Mouse (Mus musculus) hindlimb bud, embryonic 11.5 days (tissue): ENCODE data around the gene Bmp4.

Experiments
- DNase-seq: peaks from one replicate; pipeline ENCODE4 v3.0.0-alpha.2; 2012; ENCODE audit warnings: low read depth, low spot score; ENCODE audit errors: extremely low spot score

Gene Bmp4

GRCm38 (mm10) chr14:46386478-46387356 lies 3.8 kb downstream of the Bmp4 start:
- no peak for DNase-seq

GRCm38 (mm10) chr14:46385701-46386477 lies 4.6 kb downstream of the Bmp4 start:
- no peak for DNase-seq

DNA sequence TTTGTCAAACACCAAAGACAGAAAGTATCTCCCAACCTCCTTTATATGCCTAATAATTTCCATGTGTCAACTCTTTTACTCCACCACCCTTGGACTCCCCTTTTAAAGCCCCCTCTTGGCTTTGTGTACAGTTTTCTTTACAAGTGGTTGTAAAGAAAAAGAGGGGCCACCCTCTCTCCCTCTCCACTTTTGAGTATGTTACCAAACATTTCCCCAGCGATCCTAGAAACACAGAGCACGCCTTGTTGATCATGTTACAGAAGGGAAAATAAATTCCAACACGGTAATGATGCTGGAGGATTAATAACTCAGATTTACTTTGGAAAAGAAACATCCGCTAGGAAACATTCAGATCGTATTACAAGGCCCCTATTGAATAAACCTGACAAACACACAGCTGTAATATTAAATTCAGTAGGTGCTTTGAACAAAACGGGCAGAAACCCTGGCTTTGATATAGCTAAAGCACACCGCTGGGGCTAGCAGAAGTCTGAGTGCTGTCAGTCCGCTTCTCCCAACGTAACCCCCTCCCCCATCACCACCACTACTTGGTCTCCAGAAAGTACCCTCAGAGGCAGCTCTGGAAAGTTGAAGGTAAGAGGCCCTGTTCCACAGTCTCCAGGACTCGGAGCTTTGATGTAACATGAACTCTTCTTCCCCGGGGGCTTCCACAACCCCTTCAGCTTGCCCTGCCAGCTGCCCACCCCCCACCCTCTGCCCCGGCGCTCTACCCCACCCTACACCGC lies 5.3 kb downstream of the Bmp4 start:
- no peak for DNase-seq

- DNase-seq = no peak
Observed at GRCm38 (mm10) chr14:46381457-46381856, 9.0 kb downstream of the Bmp4 start.

DNA sequence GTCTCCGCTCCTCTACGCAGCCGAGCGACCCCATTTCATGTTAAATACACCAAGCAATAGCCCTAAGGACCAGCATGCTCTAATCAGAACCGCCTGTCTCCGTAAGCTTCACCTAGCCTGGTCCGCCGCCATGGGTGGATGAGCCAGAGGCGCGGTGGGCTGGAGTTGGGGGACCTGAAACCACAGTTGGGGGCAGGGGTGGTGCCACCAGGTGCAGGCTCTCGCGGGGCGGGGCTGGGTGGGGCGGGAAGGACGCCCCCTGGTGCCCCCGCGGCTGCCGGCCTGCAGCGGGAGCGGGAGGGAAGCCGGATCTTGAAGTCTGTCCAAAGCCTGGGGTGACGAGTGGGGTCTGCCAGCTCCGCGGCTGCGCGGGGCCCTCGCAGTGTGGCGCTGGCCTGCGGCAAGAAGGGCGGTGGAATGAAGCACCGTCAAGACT lies 10.2 kb downstream of the Bmp4 start:
- DNase-seq = no peak

- no peak for DNase-seq
Observed at GRCm38 (mm10) chr14:46379285-46379684, 11.2 kb downstream of the Bmp4 start, which contains the start of gene Gm15217. Gene Gm15217, plus strand, starts transcription at chr14:46379414.

- no peak for DNase-seq
Observed at GRCm38 (mm10) chr14:46375796-46376195, 14.7 kb downstream of the Bmp4 start.

DNA sequence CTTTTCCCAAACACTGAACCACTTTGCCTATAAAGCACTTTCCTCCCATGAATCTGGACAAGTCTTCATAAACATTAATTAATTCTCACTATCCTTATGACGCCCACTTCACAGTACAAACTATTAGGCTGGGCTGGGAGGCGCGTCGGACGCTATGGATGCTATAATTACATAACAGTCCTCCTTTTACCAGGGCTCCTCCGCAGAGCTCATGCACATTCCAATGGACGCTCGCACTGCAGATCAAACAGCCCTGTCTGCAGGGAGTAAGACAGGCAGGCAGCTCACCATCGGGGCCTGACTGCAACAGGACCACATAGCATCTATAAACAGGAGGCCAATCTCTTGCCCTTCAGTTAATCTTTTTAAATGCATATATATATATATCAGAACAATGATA lies 18.0 kb downstream of the Bmp4 start:
- no peak for DNase-seq

- DNase-seq = no peak
Observed at GRCm38 (mm10) chr14:46363209-46363608, 27.3 kb downstream of the Bmp4 start.

- no peak for DNase-seq
Observed at GRCm38 (mm10) chr14:46357696-46358095, 32.8 kb downstream of the Bmp4 start.

DNA sequence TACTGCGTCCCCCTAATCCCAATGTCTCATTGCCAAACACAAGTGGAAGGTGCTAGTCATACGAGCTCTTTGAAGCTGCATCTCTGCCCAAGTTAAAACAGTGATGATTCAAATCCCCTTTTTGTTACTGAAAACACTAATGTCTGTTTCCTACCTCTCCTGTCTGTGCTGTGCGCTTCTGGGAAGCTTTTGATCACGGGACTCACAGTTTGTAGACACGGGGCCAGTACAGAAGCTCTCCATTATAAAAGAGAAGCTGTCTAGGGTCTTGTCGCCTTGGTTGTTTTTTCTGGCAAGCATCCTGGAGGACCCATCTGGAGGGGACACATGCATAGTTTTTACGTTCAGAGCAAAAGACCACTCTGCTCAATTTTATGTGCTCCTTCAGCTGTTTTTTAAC lies 33.2 kb downstream of the Bmp4 start:
- DNase-seq = no peak

GRCm38 (mm10) chr14:46344750-46345149 lies 45.7 kb downstream of the Bmp4 start:
- DNase-seq = no peak

DNA sequence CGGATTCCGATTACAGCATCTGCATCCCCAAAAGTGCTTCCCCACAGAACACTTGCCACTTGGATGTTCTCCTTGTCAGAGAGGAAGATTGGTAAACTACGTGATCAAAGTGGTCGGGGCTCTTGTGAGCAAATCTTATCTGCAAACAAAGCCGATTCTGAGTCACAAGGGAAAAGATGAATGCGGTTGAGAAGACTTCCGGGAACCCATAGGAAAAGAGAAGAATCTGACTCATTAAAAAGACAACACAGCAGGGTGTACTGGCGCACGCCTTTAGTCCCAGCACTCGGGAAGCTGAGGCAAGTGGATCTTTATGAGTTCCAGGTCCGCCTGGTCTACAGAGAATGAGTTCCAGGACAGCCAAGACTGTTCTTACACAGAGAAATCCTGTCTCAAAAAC lies 51.7 kb downstream of the Bmp4 start:
- no peak for DNase-seq
